Mouse (Mus musculus) lung, adult 2 months (tissue): Measurements from ENCODE around the gene Usp25. TPM values are rescaled to one million over a fixed set of nuclear protein-coding genes. Genes with fewer than 3 reads are reported as not detected.

Experiments
- DNase-seq: peaks from one replicate; pipeline ENCODE4 v3.0.0; 2022
- H3K4me1 ChIP-seq: fragments of 200-500 bp; 2 replicates; pipeline ENCODE4 v1.6.1; 2011; ENCODE audit warnings: low read length; ENCODE audit not compliant: control insufficient read depth, insufficient read depth
- H3K4me3 ChIP-seq: fragments of 200-500 bp; replicated peaks from 2 replicates; pipeline ENCODE3; 2011; ENCODE audit warnings: low read depth, mild to moderate bottlenecking, control low read depth, low read length; ENCODE audit errors: extremely low read depth
- CTCF ChIP-seq: fragments of 200-500 bp; IDR thresholded peaks from 2 replicates; pipeline ENCODE4 v1.5.1; 2011; ENCODE audit warnings: mild to moderate bottlenecking, low read length, control low read depth; ENCODE audit not compliant: insufficient read depth
- POLR2A ChIP-seq: fragments of 200-500 bp; IDR thresholded peaks from 2 replicates; pipeline ENCODE4 v1.6.1; 2011; ENCODE audit warnings: low read depth, mild to moderate bottlenecking, control low read depth, low read length, borderline replicate concordance; ENCODE audit errors: extremely low read depth
- WGBS: fragments of 180-500 bp; shearing (Covaris S2); methylation state at CpG from one replicate; pipeline ENCODE4 v1.1.7; 2018; 5-methylcytosine and 5-hydroxymethylcytosine counted together
- polyA plus RNA-seq: library from polyadenylated mRNA; depleted of rRNA; stranded (reverse); fragments of >200 nt; gene quantifications from 2 replicates; pipeline ENCODE4 v1.2.3, GENCODE M21; 2012

Usp25 gene
- polyA plus RNA-seq, 1 experiment = 22.2 TPM

- H3K4me3 ChIP-seq = peak overlapping the region; percentile 85
- H3K4me1 ChIP-seq = peaks cover 19% of the 10 kb centered on the region
- under 1% methylated on average over 17 of the region's 17 CpGs for WGBS
- DNase-seq = no peak
- TF ChIP-seq CTCF (no peak), POLR2A (no peak)
Observed at GRCm38 (mm10) chr16:77014321-77015211, 1.1 kb downstream of the Usp25 start.

- H3K4me3 ChIP-seq = peak overlapping the region; percentile 60
- TF ChIP-seq CTCF (no peak), POLR2A (no peak)
- WGBS = 17% methylated on average over 4 of the region's 4 CpGs
- peaks cover 25% of the 10 kb centered on the region for H3K4me1 ChIP-seq
- no peak for DNase-seq
Observed at GRCm38 (mm10) chr16:77015380-77016346, 2.2 kb downstream of the Usp25 start.

GRCm38 (mm10) chr16:77017931-77018330, 4.4 kb downstream of the Usp25 start:
- peaks cover 27% of the 10 kb centered on the region for H3K4me1 ChIP-seq
- H3K4me3 ChIP-seq = no peak overlapping the region
- TF ChIP-seq CTCF (no peak), POLR2A (no peak)
- DNase-seq = no peak
- 63% methylated on average over 7 of the region's 7 CpGs for WGBS

GRCm38 (mm10) chr16:77020190-77020589, 6.7 kb downstream of the Usp25 start:
- Histone ChIP-seq H3K4me1 (peaks cover 23% of the 10 kb centered on the region), H3K4me3 (no peak overlapping the region)
- DNase-seq = no peak
- 69% methylated on average over 3 of the region's 3 CpGs for WGBS
- TF ChIP-seq POLR2A = no peak
- no peak for TF ChIP-seq CTCF

- no peak for DNase-seq
- TF ChIP-seq POLR2A (no peak), CTCF (no peak)
- H3K4me1 ChIP-seq = peaks cover 22% of the 10 kb centered on the region
- no peak overlapping the region for H3K4me3 ChIP-seq
- WGBS = 66% methylated on average over 7 of the region's 7 CpGs
Observed at GRCm38 (mm10) chr16:77023627-77024379, 10.3 kb downstream of the Usp25 start.

GRCm38 (mm10) chr16:77026099-77026498, 12.6 kb downstream of the Usp25 start:
- WGBS = 78% methylated on average over 4 of the region's 4 CpGs
- DNase-seq = no peak
- Histone ChIP-seq H3K4me3 (no peak overlapping the region), H3K4me1 (peaks cover 17% of the 10 kb centered on the region)
- TF ChIP-seq POLR2A = no peak
- no peak for TF ChIP-seq CTCF

- Histone ChIP-seq H3K4me3 (no peak overlapping the region), H3K4me1 (peaks cover 17% of the 10 kb centered on the region)
- no peak for TF ChIP-seq POLR2A
- DNase-seq = no peak
- WGBS = 86% methylated on average over 6 of the region's 6 CpGs
Observed at GRCm38 (mm10) chr16:77026933-77027332, 13.4 kb downstream of the Usp25 start.

- H3K4me1 ChIP-seq = peaks cover 17% of the 10 kb centered on the region
- no peak for TF ChIP-seq POLR2A
- TF ChIP-seq CTCF = no peak
- 47% methylated on average over 14 of the region's 14 CpGs for WGBS
- no peak for DNase-seq
- no peak overlapping the region for H3K4me3 ChIP-seq
Observed at GRCm38 (mm10) chr16:77027976-77028686, 14.6 kb downstream of the Usp25 start.

- 35% methylated on average over 10 of the region's 10 CpGs for WGBS
- no peak overlapping the region for H3K4me3 ChIP-seq
- peaks cover 17% of the 10 kb centered on the region for H3K4me1 ChIP-seq
- TF ChIP-seq CTCF (no peak), POLR2A (no peak)
- peak; percentile 43 for DNase-seq
Observed at GRCm38 (mm10) chr16:77028687-77029417, 15.3 kb downstream of the Usp25 start.
